Mouse (Mus musculus): Measurements from ENCODE around the gene Prrc2a.

Prrc2a gene

GRCm38 (mm10) chr17:35164568-35165450, at the start of gene Prrc2a:
Gene Prrc2a (minus strand): TSS chr17:35164897.
- DNase-seq (ENCODE audit: low read depth, low spot score): peak; percentile 99

GRCm38 (mm10) chr17:35213071-35213470, 48.4 kb upstream of the Prrc2a start:
- no peak for DNase-seq (ENCODE audit: low read depth, low spot score)

GRCm38 (mm10) chr17:35210593-35210992, 45.9 kb upstream of the Prrc2a start:
- DNase-seq (ENCODE audit: low read depth, low spot score): no peak

- DNase-seq (ENCODE audit: low read depth, low spot score): no peak
Observed at GRCm38 (mm10) chr17:35209785-35210535, 45.3 kb upstream of the Prrc2a start.

- DNase-seq (ENCODE audit: low read depth, low spot score): no peak
Observed at GRCm38 (mm10) chr17:35205380-35205769, 40.7 kb upstream of the Prrc2a start.

GRCm38 (mm10) chr17:35204494-35205379, 40.0 kb upstream of the Prrc2a start, which contains the start of gene Lta:
Gene Lta (minus strand): TSS chr17:35205351.
- DNase-seq (ENCODE audit: low read depth, low spot score): no peak

- DNase-seq (ENCODE audit: low read depth, low spot score): no peak
Observed at GRCm38 (mm10) chr17:35202442-35202841, 37.7 kb upstream of the Prrc2a start.

GRCm38 (mm10) chr17:35201787-35202186, 37.1 kb upstream of the Prrc2a start, which contains the start of gene Tnf:
Gene Tnf (minus strand): TSS chr17:35202007.
- DNase-seq (ENCODE audit: low read depth, low spot score): no peak

GRCm38 (mm10) chr17:35201128-35201527, 36.4 kb upstream of the Prrc2a start:
- no peak for DNase-seq (ENCODE audit: low read depth, low spot score)

- no peak for DNase-seq (ENCODE audit: low read depth, low spot score)
Observed at GRCm38 (mm10) chr17:35200398-35200797, 35.7 kb upstream of the Prrc2a start.

- no peak for DNase-seq (ENCODE audit: low read depth, low spot score)
Observed at GRCm38 (mm10) chr17:35198946-35199345, 34.2 kb upstream of the Prrc2a start.

- DNase-seq (ENCODE audit: low read depth, low spot score): no peak
Observed at GRCm38 (mm10) chr17:35198029-35198428, 33.3 kb upstream of the Prrc2a start.

GRCm38 (mm10) chr17:35197126-35197525, 32.4 kb upstream of the Prrc2a start:
- DNase-seq (ENCODE audit: low read depth, low spot score): no peak

GRCm38 (mm10) chr17:35196321-35196641, 31.6 kb upstream of the Prrc2a start:
- no peak for DNase-seq (ENCODE audit: low read depth, low spot score)

GRCm38 (mm10) chr17:35195631-35196320, 31.1 kb upstream of the Prrc2a start:
- peak; percentile 69 for DNase-seq (ENCODE audit: low read depth, low spot score)

- DNase-seq (ENCODE audit: low read depth, low spot score): no peak
Observed at GRCm38 (mm10) chr17:35194844-35195630, 30.3 kb upstream of the Prrc2a start.

GRCm38 (mm10) chr17:35193881-35194843, 29.5 kb upstream of the Prrc2a start, which contains the start of gene Ltb:
Gene Ltb (plus strand): TSS chr17:35194439.
- DNase-seq (ENCODE audit: low read depth, low spot score): no peak

- no peak for DNase-seq (ENCODE audit: low read depth, low spot score)
Observed at GRCm38 (mm10) chr17:35192924-35193323, 28.2 kb upstream of the Prrc2a start.

- no peak for DNase-seq (ENCODE audit: low read depth, low spot score)
Observed at GRCm38 (mm10) chr17:35191723-35192122, 27.0 kb upstream of the Prrc2a start.

Measured in forelimb bud, embryonic 11.5 days (tissue).